Mouse (Mus musculus): ENCODE measurements at regions not wholly inside any gene's neighbourhood (a gene's known extent, or its start where the extent isn't known, plus 50 kb on each side); places are given as distances from the start of the nearest gene placed in this dataset.

GRCm38 (mm10) chr8:92133484-92134406 lies 223.7 kb upstream of the Irx5 start:
- in situ Hi-C loops (cut with MboI, MseI) = no loop called here

- in situ Hi-C loops (cut with MboI, MseI) = no loop called here
Observed at GRCm38 (mm10) chr8:92132949-92133348, 224.5 kb upstream of the Irx5 start.

- in situ Hi-C loops (cut with MboI, MseI) = no loop called here
Observed at GRCm38 (mm10) chr8:92132526-92132925, 224.9 kb upstream of the Irx5 start.

- in situ Hi-C loops (cut with MboI, MseI) = no loop called here
Observed at GRCm38 (mm10) chr8:92130025-92130557, 227.3 kb upstream of the Irx5 start.

- in situ Hi-C loops (cut with MboI, MseI) = no loop called here
Observed at GRCm38 (mm10) chr8:92129241-92130015, 228.0 kb upstream of the Irx5 start.

GRCm38 (mm10) chr8:92125631-92126030 lies 231.8 kb upstream of the Irx5 start:
- in situ Hi-C loops (cut with MboI, MseI) = no loop called here

- in situ Hi-C loops (cut with MboI, MseI) = no loop called here
Observed at GRCm38 (mm10) chr8:92121296-92121695, 236.1 kb upstream of the Irx5 start.

- in situ Hi-C loops (cut with MboI, MseI) = no loop called here
Observed at GRCm38 (mm10) chr8:92115479-92116267, 241.8 kb upstream of the Irx5 start.

- in situ Hi-C loops (cut with MboI, MseI) = no loop called here
Observed at GRCm38 (mm10) chr8:92114311-92115275, 242.8 kb upstream of the Irx5 start.

- in situ Hi-C loops (cut with MboI, MseI) = no loop called here
Observed at GRCm38 (mm10) chr8:92113901-92114300, 243.5 kb upstream of the Irx5 start.

- in situ Hi-C loops (cut with MboI, MseI) = no loop called here
Observed at GRCm38 (mm10) chr8:92113386-92113785, 244.0 kb upstream of the Irx5 start.

GRCm38 (mm10) chr8:92104561-92104960 lies 252.9 kb upstream of the Irx5 start:
- in situ Hi-C loops (cut with MboI, MseI) = no loop called here

GRCm38 (mm10) chr8:92102521-92102920 lies 254.9 kb upstream of the Irx5 start:
- in situ Hi-C loops (cut with MboI, MseI) = no loop called here

GRCm38 (mm10) chr8:92095276-92095675 lies 262.1 kb upstream of the Irx5 start:
- in situ Hi-C loops (cut with MboI, MseI) = no loop called here

GRCm38 (mm10) chr8:92084124-92084523 lies 273.3 kb upstream of the Irx5 start:
- in situ Hi-C loops (cut with MboI, MseI) = no loop called here

- in situ Hi-C loops (cut with MboI, MseI) = no loop called here
Observed at GRCm38 (mm10) chr8:92081900-92082299, 275.5 kb upstream of the Irx5 start.

GRCm38 (mm10) chr8:92080852-92081251 lies 276.6 kb upstream of the Irx5 start:
- in situ Hi-C loops (cut with MboI, MseI) = no loop called here

- in situ Hi-C loops (cut with MboI, MseI) = no loop called here
Observed at GRCm38 (mm10) chr8:92077611-92078010, 275.7 kb upstream of the Irx3 start.

- in situ Hi-C loops (cut with MboI, MseI) = no loop called here
Observed at GRCm38 (mm10) chr8:92072254-92072615, 270.4 kb upstream of the Irx3 start.

Data from T-helper 2 cell (primary cell).